Mouse (Mus musculus): ENCODE data around the gene Skp1a.

Skp1a gene

DNA sequence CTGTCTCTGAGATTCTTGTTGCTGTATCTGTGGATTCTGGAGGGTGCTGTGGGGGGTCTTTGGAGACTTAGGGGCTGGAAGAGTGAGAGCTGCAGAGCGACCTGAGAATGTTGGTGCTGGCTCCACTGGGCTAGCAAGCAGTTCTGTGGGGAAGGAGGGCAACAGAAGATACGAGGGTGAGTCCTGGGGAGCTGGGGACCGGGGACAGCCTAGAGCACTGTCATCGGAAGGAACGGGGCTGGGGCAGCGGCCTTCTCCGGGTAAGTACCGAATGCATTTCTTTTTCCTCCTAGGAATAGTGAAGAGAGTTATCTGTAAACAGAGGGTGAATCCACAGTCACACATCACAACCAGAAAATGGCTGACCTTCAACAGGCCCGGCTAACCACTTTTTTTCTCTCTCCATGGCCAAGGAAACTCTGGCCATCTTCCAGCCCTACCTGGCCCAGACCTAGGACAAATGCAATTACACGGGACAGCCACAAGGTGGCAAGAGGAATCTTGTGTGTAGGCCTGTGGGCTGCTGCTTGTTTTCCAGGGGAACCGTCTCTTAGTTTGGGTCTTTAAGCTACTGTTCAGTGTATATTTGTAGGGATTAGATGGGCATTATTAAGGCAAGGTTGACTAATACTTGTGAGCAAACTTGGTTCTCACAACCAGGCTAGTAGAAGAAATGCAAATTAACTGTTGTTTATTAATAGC lies 22.0 kb downstream of the Skp1a start:
- ATAC-seq (ENCODE audit: low TSS enrichment) = peak; percentile 78; the same call in 1 of the 2 replicates

DNA sequence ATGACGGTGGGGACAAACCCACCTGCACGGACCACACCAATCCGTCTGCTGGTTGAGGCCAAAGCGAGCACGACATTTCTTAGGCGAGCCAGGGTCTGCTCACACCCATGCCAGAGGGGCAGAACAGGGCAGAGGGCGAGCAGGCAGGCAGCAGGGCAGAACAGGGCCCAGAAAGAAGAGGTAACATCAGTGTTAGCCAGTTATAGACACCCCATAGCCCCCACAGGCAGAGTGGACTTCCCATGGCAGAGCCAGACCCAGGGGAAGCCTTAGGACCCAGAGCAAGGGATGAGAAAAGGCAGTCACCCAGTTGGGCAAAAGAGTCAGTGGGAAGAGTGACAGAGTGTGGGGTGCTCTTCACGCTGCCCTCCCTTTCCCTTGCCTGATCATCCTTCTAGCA lies 23.3 kb downstream of the Skp1a start:
- ATAC-seq (ENCODE audit: low TSS enrichment) = no peak

DNA sequence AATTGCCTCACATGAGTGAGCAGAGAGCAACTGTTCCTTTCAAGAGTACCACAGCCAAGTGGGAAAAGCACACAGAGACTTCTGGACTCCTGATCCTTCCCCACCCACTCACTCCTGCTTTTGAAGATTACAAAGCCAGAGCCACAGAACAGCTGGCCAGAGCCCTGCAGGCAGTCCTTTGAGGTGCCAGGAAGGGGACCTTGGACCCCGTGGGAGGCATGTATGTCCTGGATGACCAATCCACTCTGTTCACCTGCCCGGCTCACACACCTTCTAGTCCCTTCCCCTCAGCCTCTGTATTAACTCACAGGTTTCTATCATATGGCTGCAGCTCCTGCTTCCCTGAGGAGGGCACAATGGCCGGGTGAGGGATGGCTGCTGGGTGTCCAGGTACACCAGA lies 25.6 kb downstream of the Skp1a start:
- ATAC-seq (ENCODE audit: low TSS enrichment) = no peak

DNA sequence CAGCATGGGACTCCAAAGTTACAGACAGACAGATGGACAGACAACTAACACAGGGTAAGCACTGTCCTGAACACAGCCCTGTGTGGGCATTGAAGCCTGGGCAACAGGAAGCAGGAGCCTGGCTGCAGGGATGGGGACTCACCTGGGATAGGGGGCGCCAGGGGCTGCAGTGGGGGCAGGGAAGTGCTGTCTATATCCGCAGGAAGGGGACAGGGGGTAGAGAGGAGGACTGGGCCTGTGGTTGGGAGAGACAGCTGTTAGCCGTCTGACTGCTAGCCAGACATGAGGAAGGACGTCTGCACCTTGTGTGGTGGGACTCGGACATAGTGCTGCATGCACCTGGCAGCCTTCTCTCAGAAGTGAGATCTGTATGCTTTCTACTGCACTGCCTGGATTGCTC lies 26.9 kb downstream of the Skp1a start:
- ATAC-seq (ENCODE audit: low TSS enrichment) = no peak

DNA sequence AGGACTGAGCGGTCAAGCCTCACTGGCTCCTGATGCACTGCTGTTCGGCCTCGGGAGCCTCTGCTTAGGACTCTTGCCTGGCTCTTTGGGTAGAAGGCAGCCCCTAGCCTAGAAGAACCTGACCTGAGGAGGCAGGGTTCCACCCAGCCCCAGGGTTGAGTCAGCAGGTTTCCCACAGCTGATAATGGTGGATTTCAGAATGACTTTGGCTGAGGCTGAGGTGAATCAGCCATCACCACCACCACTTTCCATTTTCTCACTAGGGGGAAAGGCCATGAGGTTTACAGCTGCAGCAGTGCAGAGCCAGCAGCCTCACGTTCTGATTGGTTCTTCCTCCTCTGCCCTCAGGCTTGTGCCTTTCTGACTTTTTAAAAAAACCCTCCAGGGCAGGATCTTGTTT lies 29.1 kb downstream of the Skp1a start:
- ATAC-seq (ENCODE audit: low TSS enrichment) = no peak

DNA sequence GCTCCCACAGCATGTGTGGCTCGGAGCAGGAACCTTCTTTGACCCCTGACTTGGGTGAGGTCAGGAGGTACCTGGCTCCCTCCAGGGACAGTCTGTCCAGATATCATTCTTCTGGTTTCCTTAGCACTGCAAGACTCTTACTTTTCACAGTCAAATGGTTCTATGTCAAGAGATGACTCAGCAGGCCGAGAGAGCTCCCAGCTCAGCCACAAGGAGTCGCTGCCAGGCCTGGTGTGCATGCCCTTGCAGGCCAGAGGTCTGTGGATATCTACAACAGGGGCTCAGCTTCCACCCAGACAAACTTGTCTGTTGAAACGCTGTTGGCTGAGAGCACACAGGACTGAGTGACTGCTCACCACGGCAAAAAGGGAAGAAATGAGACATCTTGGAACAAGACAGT lies 30.1 kb downstream of the Skp1a start:
- no peak for ATAC-seq (ENCODE audit: low TSS enrichment)

DNA sequence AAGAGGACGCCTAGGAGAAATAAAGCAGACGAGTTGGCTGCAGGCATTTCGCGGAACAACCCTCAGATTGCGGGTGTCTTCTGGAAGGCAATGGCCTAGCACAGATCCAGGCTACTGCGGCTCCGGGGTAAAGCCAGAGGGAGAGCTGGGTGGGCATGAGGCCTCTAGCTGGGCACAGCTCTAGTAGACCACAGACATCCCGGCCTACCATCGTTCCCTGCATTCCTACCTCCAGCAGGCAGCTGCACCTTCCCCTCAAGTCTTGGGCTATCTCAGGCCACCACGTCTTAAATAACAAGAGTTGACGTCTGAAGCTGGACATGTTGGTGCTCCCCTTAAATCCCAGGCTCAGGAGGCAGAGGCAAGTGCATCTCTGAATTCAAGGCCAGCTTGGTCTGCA lies 30.5 kb downstream of the Skp1a start:
- no peak for ATAC-seq (ENCODE audit: low TSS enrichment)

DNA sequence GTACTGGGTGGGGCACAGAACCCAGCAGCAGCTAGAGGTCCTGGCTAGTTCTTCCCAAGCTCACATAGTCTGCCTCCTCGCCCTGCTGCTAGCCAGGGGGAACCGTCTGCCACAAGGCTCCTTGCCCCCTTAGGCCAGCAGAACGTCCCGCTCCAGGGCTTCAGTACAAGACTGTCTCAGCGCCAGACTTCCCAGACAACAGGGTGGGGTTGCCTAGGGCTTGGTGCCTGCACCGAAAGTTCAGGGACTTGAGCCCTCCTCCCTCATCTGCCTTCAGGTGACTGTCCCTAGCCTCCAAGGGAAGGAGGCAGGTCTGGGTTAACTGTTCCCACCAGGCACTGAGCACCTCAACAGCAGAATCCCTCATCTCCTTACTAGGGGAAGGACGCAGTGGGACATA lies 33.1 kb downstream of the Skp1a start:
- ATAC-seq (ENCODE audit: low TSS enrichment) = no peak

DNA sequence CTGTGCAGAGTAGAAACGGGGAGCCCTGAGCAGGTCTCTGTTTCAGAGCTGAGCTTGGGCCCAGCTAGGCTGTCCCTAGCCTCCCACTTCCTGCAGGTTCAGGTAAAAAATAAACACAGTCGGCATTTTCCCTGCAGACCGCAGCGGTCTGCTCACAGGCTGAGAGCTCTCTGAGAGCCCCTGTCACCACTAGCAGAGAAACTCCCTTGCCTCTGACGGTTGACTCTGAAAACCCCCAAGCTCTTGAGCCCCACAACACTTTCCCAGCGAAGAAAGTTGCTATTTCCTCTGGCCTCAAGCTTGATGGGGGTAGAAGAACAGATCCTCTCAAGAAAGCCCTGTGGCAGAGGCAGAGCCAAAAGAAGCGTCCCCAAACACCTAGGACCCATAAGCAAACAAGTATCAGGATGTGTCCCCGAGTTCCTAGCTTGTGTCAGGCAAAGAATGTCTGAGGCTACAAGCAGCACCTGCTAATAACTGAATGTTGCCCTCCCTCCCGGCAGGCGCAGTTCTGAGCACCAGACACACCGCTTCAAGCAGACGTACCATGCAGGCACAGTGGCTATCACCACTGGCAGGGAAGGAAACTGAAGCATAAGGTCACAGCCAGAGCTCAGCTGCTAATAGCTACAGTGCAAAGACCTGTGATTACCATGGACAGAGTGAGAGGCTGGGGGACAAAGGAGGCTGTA lies 34.0 kb downstream of the Skp1a start:
- ATAC-seq (ENCODE audit: low TSS enrichment) = no peak

DNA sequence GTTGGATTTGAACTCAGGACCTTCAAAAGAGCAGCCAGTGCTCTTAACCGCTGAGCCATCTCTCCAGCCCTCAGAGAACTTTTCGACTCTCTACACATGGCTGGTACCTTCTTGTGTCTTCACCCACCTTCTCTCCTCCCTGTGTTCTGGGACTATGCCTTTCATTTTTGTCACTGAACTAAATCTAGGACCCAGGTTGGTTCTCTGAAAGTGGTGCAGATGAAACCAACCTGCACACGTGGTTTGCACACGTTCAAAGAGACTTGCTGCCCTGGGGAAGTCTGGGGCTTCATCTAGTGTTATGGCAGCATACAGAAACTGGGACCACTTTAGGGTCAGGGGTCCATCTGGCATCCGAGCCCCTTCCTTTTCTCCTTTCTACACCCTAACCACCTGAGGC lies 35.5 kb downstream of the Skp1a start:
- ATAC-seq (ENCODE audit: low TSS enrichment) = no peak

DNA sequence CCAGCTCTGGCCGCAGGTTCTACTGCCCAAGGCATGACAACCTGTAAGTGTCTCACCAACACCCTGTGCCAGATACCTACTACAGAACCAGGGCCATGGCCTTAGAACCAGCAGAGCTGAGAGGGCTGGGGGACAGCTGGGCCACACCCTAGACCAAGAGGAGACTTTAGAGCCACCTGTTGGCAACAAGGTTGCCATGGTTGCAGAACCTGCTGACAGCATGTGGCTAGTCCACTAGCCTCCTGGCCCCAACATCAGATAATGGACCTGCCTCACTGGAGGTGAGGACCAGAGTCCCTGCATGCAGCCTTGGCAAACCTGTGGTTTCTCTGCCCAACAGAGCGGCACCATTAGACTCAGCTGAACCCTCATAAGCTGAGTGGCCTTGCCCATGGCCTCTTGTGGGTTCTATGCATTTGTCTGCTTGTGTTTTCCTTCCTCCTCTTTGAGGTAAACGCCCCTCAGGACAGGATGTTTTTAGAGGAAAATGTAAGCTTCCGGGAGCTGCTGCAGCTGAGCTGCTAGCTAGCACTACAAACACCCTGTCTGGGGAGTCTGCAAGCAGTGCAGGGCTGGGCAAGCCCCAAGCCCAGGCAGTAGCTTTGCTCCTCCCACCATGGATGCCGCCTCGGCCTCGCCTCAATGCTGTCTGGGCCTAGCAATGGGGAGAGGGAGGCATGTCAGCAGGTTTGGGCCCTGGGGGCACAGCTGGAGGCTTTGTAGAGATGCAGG lies 36.5 kb downstream of the Skp1a start:
- ATAC-seq (ENCODE audit: low TSS enrichment) = no peak

DNA sequence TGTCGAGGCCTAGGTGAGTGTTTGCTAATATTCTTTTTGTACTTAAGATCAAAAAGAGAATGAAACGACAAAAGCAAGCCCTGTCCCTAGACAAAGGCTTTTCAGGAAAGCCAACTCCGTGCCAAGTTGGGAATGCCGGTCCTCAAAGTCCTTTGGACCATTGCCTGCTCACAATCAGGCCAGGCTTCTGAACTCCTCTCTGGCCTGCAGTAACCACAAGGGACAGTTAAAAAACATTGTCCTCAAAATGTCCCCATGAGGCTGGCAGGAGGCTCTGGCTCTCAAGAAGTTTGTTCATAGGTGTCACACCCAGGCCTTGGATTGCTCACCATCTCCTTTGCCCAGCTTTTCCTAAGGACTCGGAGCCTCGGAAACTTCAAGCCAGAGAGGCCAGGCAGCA lies 38.0 kb downstream of the Skp1a start:
- no peak for ATAC-seq (ENCODE audit: low TSS enrichment)

DNA sequence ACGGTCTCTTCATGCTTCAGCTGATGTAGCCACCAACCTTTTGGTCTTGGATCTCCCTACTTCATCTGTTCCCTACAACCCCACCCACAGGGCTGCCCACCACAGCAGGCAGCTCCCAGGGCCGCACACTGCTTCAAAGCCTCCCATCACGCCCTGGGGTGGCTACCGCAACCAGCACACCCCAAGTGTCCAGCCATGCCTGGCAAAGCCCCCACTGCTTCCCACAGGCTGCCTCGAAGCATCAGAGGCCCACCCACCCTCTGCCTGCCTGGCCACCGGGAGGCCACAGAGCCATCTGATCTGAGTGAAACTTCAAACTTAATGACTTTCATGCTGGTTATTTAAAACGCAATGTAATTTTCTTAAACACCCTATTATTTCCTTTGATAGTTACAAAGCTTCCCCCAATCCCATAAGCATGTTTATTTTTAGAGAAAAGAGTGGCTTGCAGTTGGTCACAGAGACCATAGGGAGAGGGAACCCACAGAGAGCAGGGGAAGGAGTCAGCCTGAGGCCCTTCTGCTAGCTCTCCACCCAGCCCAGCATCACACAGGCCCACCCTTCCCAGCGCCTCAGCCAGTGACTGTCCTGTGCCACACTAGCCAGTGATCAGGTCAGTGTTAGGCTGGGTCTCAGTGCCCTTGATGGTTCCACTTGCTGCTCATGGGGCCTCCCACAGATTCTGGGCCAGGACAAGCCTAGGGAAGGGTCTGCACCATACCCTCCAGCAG lies 40.1 kb downstream of the Skp1a start:
- ATAC-seq (ENCODE audit: low TSS enrichment) = no peak

DNA sequence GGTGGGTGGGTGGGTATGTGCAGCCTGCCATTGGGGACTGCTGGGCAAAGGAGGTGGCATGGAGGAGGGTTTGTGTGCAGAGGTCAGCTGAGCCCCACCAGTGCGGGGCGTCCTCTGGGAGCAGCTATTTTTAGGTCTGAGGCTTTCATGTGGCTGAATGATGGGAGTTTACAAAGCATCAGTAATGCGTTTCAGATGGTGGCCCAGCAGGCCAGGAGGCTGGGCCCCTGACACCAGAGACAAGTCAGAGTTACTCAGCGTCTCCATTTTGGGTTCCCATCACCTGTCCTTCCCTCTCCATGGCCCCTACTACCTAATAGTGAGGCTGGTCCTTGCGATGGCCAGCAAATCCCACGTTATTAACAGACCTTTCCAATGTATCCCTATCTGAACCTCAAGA lies 40.8 kb downstream of the Skp1a start:
- ATAC-seq (ENCODE audit: low TSS enrichment) = no peak

DNA sequence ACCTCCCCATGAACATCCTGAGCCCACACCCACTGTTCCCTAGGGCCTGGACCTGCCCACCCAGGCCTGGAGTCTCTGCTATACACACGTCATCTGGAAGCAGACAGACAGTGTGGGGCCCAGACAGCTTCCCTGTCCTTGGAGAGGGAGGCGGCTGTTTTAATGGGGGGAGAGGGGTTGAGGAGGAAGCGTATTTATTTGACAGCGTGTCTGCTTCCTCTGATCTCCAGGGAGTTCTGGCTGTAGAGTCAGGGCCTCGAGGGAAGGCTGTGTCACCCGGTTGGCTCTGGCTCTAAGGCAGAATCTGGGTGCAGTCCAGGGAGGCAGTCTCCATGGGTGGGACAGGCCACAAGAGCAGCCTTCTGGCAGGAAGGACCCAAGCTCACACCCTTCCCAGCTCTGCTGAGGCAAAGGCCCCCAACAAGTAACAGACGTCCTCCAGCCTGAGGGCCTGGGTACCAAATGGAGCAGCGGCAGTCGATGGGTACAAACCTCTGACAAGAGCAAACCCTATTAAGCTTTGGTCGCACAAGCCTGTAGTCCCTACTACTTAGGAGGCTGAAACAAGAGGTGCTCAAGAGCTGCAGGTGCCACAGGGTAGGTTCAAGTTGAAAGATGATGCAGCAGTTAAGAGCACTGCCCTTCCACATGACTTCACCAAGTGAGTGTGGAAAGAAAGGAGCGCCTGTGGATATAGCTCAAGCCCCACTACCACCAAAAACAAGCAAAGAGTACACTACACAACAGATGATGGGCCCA lies 41.6 kb downstream of the Skp1a start:
- no peak for ATAC-seq (ENCODE audit: low TSS enrichment)

DNA sequence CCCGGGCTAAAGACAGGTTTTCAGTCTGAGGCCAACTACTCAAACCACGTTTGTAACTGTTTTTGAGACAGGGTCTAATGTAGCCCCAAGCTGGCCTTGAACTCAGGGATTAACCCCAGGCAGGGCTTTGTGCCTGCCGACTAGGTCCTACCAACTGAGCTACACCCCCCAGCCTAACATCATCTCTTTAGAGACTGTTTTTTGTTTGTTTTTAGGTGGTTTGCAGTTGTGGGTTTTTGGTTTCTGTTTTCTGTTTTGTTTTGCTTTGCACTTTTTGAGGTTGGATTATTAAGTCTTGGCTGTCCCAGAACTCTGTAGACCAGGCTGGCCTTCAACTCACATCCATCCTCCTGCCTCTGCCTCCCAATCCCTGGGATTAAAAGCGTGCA lies 42.1 kb downstream of the Skp1a start:
- ATAC-seq (ENCODE audit: low TSS enrichment) = no peak

DNA sequence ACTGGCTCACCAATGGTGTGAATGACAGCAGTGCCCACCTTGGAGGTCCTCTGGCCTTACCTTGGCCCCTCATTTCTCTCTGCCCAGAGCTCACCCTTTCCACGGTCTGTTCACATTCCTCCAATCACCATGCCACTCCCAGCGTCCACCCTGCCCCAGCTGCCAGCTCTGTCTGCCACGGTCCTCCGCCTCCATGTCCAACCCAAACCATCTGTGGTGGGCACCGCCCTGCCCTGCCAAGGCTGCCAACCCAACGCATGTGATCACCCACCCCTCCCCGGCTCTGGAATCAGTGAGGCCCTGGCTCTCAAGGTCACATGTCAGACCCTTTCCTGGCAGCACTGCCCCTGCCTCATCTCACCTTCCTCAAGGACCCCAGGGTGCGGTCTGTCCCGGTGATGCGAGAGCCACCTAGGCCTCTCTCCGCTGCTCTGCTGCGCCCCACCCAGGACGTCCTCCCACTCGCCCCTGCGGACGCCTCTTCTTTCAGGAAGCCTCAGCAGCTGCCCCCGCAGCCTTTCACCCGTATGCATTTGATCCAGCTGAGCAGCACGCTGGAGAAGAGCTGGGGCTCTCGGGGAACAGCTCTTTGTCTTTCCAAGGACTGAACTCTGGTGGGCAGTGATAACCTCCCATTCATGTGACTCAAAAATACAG lies 42.8 kb downstream of the Skp1a start:
- ATAC-seq (ENCODE audit: low TSS enrichment) = 0 out of 2 replicates have a peak, but pooled peaks have one; percentile 44

DNA sequence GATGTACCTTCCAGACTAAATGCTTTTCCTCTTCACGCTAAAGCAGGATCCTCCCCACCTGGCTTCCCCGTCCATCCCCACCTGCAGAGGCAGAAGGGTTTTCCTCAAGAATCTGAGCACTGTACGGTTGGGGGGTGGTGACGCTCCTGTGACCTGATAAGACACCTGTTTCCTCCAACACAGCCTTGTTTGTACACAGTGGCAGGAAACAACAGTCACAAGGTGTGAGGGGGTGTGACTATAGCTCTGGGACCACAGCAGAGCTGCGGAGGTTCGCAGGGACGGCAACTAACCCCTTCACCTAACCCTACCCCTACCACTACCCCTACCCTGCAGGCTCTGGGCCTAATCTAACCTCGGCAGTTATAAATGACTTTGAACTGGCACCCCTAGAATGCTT lies 43.6 kb downstream of the Skp1a start:
- ATAC-seq (ENCODE audit: low TSS enrichment) = no peak

DNA sequence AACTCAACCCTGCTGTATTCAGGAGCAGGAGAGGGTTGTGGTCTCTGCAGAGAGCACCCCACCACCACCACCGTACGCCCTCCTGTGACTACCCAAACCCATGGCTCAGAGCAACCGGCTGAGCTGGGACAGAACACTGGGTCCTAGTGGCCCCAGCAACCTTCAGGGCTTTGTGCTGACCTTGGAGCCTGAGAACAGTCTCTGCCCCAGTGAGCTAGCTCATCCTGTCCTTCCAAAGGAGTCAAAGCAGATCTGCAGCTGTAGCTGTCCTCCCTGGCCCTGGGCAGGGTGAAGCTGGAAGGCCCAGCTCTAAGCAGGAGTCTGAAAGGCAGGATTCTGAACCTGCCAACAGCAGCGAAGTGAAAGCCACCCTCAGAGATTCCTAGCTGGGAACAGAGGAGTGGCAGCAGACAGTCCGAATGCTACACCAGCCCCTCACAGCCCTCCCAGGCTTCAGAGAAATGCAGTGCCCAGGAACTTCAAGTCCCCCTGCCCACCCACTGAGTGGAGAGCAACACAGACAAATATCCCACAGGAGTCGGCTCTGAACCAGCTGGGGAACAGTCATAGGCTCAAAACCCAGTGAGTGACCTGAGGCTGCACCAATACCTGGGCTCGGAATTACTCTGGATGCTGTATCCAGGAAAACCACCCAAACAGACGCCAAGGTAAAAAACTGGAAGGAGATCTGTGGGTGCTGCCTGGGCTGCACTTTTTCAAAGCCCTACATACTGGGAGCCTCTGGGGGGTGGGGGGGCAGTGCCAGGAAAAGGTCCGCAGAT lies 44.2 kb downstream of the Skp1a start:
- ATAC-seq (ENCODE audit: low TSS enrichment) = peak; percentile 66

DNA sequence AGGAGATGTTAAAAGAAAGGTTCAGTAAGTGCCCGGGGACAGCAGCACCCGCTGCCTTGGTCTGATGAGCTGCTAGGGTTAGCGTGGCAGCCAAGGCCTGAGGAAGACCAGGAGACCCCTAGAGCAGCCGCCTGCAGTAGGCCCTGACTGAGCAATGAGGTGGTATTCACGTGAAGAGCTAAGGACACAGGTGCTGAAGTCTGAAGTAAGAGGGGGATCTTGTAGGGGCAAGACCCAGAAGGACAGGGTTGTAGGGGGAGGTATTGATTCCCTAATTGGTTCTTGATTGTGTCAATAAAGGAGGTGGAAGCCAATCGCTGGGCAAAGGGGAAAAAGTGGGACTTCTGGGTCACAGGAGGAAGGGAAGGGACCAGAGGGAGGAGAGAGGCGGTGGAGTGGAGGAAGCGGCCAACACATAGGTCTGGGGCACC lies 45.2 kb downstream of the Skp1a start:
- no peak for ATAC-seq (ENCODE audit: low TSS enrichment)
